Mouse (Mus musculus) liver, embryonic 13.5 days (tissue): ENCODE measurements around the gene Morc3. TPM values are rescaled to one million over a fixed set of nuclear protein-coding genes. Genes with fewer than 3 reads are reported as not detected.

Experiments used
- ATAC-seq: fragments of 200-750 bp; cut with Nextera tagmentation; 2 replicates; pipeline ENCODE4 v1.8.0; 2017; ENCODE audit warnings: low read depth, mild to moderate bottlenecking, moderate number of reproducible peaks, moderate library complexity
- DNase-seq: peaks from one replicate; pipeline ENCODE4 v3.0.0; 2022
- H3K27ac ChIP-seq: fragments of 300-500 bp; sonication (generic); 2 replicates; pipeline ENCODE4 v1.5.1; 2015; ENCODE audit warnings: moderate library complexity, mild to moderate bottlenecking, inconsistent platforms
- H3K27me3 ChIP-seq: fragments of 300-500 bp; sonication (generic); 2 replicates; pipeline ENCODE4 v1.6.1; 2015; ENCODE audit warnings: mild to moderate bottlenecking, inconsistent platforms
- H3K36me3 ChIP-seq: fragments of 300-500 bp; sonication (generic); 2 replicates; pipeline ENCODE4 v1.6.1; 2015; ENCODE audit warnings: mild to moderate bottlenecking, inconsistent platforms
- H3K4me1 ChIP-seq: fragments of 300-500 bp; sonication (generic); replicated peaks from 2 replicates; pipeline ENCODE4 v1.6.1; 2015; ENCODE audit warnings: inconsistent platforms
- H3K4me2 ChIP-seq: fragments of 300-500 bp; sonication (generic); 2 replicates; pipeline ENCODE4 v1.6.1; 2015; ENCODE audit warnings: inconsistent platforms, mild to moderate bottlenecking, moderate library complexity
- H3K4me3 ChIP-seq: fragments of 300-500 bp; sonication (generic); replicated peaks from 2 replicates; pipeline ENCODE4 v1.5.1; 2015; ENCODE audit warnings: mild to moderate bottlenecking, inconsistent platforms
- H3K9ac ChIP-seq: fragments of 300-500 bp; sonication (generic); 2 replicates; pipeline ENCODE4 v1.6.1; 2015; ENCODE audit warnings: mild to moderate bottlenecking, inconsistent platforms
- H3K9me3 ChIP-seq: fragments of 300-500 bp; sonication (generic); replicated peaks from 2 replicates; pipeline ENCODE4 v1.6.1; 2016; ENCODE audit warnings: inconsistent platforms
- WGBS: fragments of 180-500 bp; shearing (Covaris S2); methylation state at CpG from one replicate; pipeline ENCODE4 v1.1.7; 2015; ENCODE audit not compliant: insufficient replicate concordance; 5-methylcytosine and 5-hydroxymethylcytosine counted together
- polyA plus RNA-seq: library from polyadenylated mRNA; unstranded; fragments of >200 nt; fragmentation: Nextera tagmentation; extraction: Ambion mirVana; gene quantifications from 2 replicates; pipeline ENCODE4 v1.2.1, GENCODE M21; 2015

Morc3 gene
- polyA plus RNA-seq, 1 experiment from 2014 or later: 19.1 TPM

GRCm38 (mm10) chr16:93884086-93884721, 52.3 kb downstream of the Morc3 start:
- Histone ChIP-seq H3K9ac (peak overlapping the region; percentile 88), H3K4me3 (peak overlapping the region; percentile 91), H3K9me3 (no peaks in the 10 kb centered on the region), H3K36me3 (peaks cover 36% of the 10 kb centered on the region), H3K27ac (peak overlapping the region; percentile 71), H3K27me3 (no peaks in the 10 kb centered on the region), H3K4me2 (peak overlapping the region; percentile 94), H3K4me1 (peaks cover 32% of the 10 kb centered on the region)
- no peak for DNase-seq
- ATAC-seq: peak; percentile 73
- WGBS: under 1% methylated on average over 43 of the region's 43 CpGs

- no peaks in the 10 kb centered on the region for H3K27me3 ChIP-seq
- H3K9me3 ChIP-seq: no peaks in the 10 kb centered on the region
- peaks cover 41% of the 10 kb centered on the region for H3K36me3 ChIP-seq
- H3K27ac ChIP-seq: no peak overlapping the region
- WGBS: 47% methylated on average over 5 of the region's 5 CpGs
- peak overlapping the region; percentile 91 for H3K4me3 ChIP-seq
- ATAC-seq (no peak), DNase-seq (no peak)
- peaks cover 32% of the 10 kb centered on the region for H3K4me1 ChIP-seq
- peak overlapping the region; percentile 88 for H3K9ac ChIP-seq
- H3K4me2 ChIP-seq: peak overlapping the region; percentile 94
Observed at GRCm38 (mm10) chr16:93884722-93885113, 52.8 kb downstream of the Morc3 start.

- H3K9me3 ChIP-seq: no peaks in the 10 kb centered on the region
- H3K36me3 ChIP-seq: peaks cover 79% of the 10 kb centered on the region
- no peaks in the 10 kb centered on the region for H3K27me3 ChIP-seq
- H3K4me1 ChIP-seq: peaks cover 29% of the 10 kb centered on the region
- WGBS: 67% methylated on average over 6 of the region's 6 CpGs
- ATAC-seq: no peak
- H3K27ac ChIP-seq: no peak overlapping the region
- DNase-seq: no peak
- H3K4me2 ChIP-seq: no peak overlapping the region
- H3K9ac ChIP-seq: no peak overlapping the region
- no peak overlapping the region for H3K4me3 ChIP-seq
Observed at GRCm38 (mm10) chr16:93888481-93888880, 56.6 kb downstream of the Morc3 start.

GRCm38 (mm10) chr16:93890948-93891604, 59.2 kb downstream of the Morc3 start:
- Histone ChIP-seq H3K36me3 (peaks cover 100% of the 10 kb centered on the region), H3K4me3 (no peak overlapping the region), H3K9ac (no peak overlapping the region), H3K27me3 (no peaks in the 10 kb centered on the region), H3K4me2 (no peak overlapping the region), H3K4me1 (peaks cover 13% of the 10 kb centered on the region), H3K9me3 (no peaks in the 10 kb centered on the region), H3K27ac (no peak overlapping the region)
- peak; percentile 35; the same call in 1 of the 2 replicates for ATAC-seq
- 68% methylated on average over 12 of the region's 12 CpGs for WGBS
- no peak for DNase-seq

- Histone ChIP-seq H3K27ac (no peak overlapping the region), H3K27me3 (no peaks in the 10 kb centered on the region), H3K4me3 (no peak overlapping the region), H3K9me3 (no peaks in the 10 kb centered on the region), H3K9ac (no peak overlapping the region), H3K36me3 (peaks cover 80% of the 10 kb centered on the region), H3K4me1 (peaks cover 11% of the 10 kb centered on the region), H3K4me2 (no peak overlapping the region)
- DNase-seq: no peak
- ATAC-seq: no peak
- 82% methylated on average over 5 of the region's 5 CpGs for WGBS
Observed at GRCm38 (mm10) chr16:93893285-93893684, 61.4 kb downstream of the Morc3 start.

GRCm38 (mm10) chr16:93903027-93903426, 71.1 kb downstream of the Morc3 start:
- no peak overlapping the region for H3K27ac ChIP-seq
- no peak for ATAC-seq

GRCm38 (mm10) chr16:93906156-93907014, 74.5 kb downstream of the Morc3 start:
- no peak overlapping the region for H3K4me2 ChIP-seq
- WGBS: 57% methylated on average over 11 of the region's 11 CpGs
- ATAC-seq (peak; percentile 44), DNase-seq (peak; percentile 28)
- no peak overlapping the region for H3K27ac ChIP-seq
- no peaks in the 10 kb centered on the region for H3K27me3 ChIP-seq
- H3K4me1 ChIP-seq: peaks cover 10% of the 10 kb centered on the region
- H3K9me3 ChIP-seq: no peaks in the 10 kb centered on the region
- peaks cover 57% of the 10 kb centered on the region for H3K36me3 ChIP-seq
- H3K4me3 ChIP-seq: no peak overlapping the region
- no peak overlapping the region for H3K9ac ChIP-seq

More at GRCm38 (mm10) chr16:93903027-93903426, 71.1 kb downstream of the Morc3 start:
- Histone ChIP-seq H3K4me2 (no peak overlapping the region), H3K9me3 (no peaks in the 10 kb centered on the region), H3K4me3 (no peak overlapping the region), H3K4me1 (no peaks in the 10 kb centered on the region), H3K36me3 (peaks cover 83% of the 10 kb centered on the region), H3K9ac (no peak overlapping the region), H3K27me3 (no peaks in the 10 kb centered on the region)
- DNase-seq: no peak
- 86% methylated on average over 6 of the region's 6 CpGs for WGBS

GRCm38 (mm10) chr16:93907761-93908160, 75.8 kb downstream of the Morc3 start:
- H3K4me2 ChIP-seq: no peak overlapping the region
- DNase-seq (no peak), ATAC-seq (no peak)
- H3K9me3 ChIP-seq: no peaks in the 10 kb centered on the region
- no peak overlapping the region for H3K27ac ChIP-seq
- no peak overlapping the region for H3K4me3 ChIP-seq
- WGBS: 69% methylated on average over 5 of the region's 5 CpGs
- no peaks in the 10 kb centered on the region for H3K27me3 ChIP-seq
- H3K4me1 ChIP-seq: peaks cover 11% of the 10 kb centered on the region
- no peak overlapping the region for H3K9ac ChIP-seq
- H3K36me3 ChIP-seq: peaks cover 43% of the 10 kb centered on the region

- ATAC-seq (no peak), DNase-seq (no peak)
- H3K4me2 ChIP-seq: no peak overlapping the region
- peaks cover 38% of the 10 kb centered on the region for H3K36me3 ChIP-seq
- H3K27me3 ChIP-seq: no peaks in the 10 kb centered on the region
- no peaks in the 10 kb centered on the region for H3K9me3 ChIP-seq
- H3K9ac ChIP-seq: no peak overlapping the region
- no peak overlapping the region for H3K4me3 ChIP-seq
- H3K4me1 ChIP-seq: peaks cover 11% of the 10 kb centered on the region
- 80% methylated on average over 8 of the region's 8 CpGs for WGBS
- H3K27ac ChIP-seq: no peak overlapping the region
Observed at GRCm38 (mm10) chr16:93908196-93908595, 76.3 kb downstream of the Morc3 start.

GRCm38 (mm10) chr16:93909936-93910335, 78.0 kb downstream of the Morc3 start:
- Histone ChIP-seq H3K27ac (no peak overlapping the region), H3K27me3 (no peaks in the 10 kb centered on the region), H3K4me1 (peaks cover 14% of the 10 kb centered on the region), H3K36me3 (peaks cover 22% of the 10 kb centered on the region), H3K9ac (no peak overlapping the region), H3K4me3 (no peak overlapping the region), H3K9me3 (no peaks in the 10 kb centered on the region), H3K4me2 (no peak overlapping the region)
- DNase-seq (no peak), ATAC-seq (no peak)
- 67% methylated on average over 3 of the region's 3 CpGs for WGBS
